Mouse (Mus musculus) E14TG2a.4 (cell line): ENCODE results near the gene Zbtb20.

ENCODE experiments used
- CTCF ChIP-seq: conservative IDR thresholded peaks from 2 replicates; pipeline ENCODE4 v1.5.1; 2014; ENCODE audit warnings: low read length
- POU5F1 ChIP-seq: IDR thresholded peaks from 2 replicates; pipeline ENCODE4 v1.6.1; 2014; ENCODE audit warnings: low read length, borderline replicate concordance

GRCm38 (mm10) chr16:43662124-43663004 lies 786.7 kb downstream of the Zbtb20 start:
- TF ChIP-seq CTCF (no peak), POU5F1 (no peak)
